Mouse (Mus musculus) forebrain, postnatal 0 days (tissue): Measurements from ENCODE around the gene Casc3. TPM values are rescaled to one million over a fixed set of nuclear protein-coding genes. Genes with fewer than 3 reads are reported as not detected.

Source experiments
- ATAC-seq: fragments of 200-750 bp; cut with Nextera tagmentation; 2 replicates; pipeline ENCODE4 v1.8.0; 2017; ENCODE audit warnings: mild to moderate bottlenecking, moderate library complexity
- DNase-seq: peaks from one replicate; pipeline ENCODE4 v3.0.0-alpha.2; 2015
- H3K27ac ChIP-seq: fragments of 300-500 bp; sonication (generic); 2 replicates; pipeline ENCODE4 v1.5.1; 2014; ENCODE audit warnings: low read depth, mild to moderate bottlenecking, antibody characterized with exemption, low read length, moderate library complexity, mixed read lengths
- H3K27me3 ChIP-seq: fragments of 300-500 bp; sonication (generic); 2 replicates; pipeline ENCODE4 v1.6.1; 2014; ENCODE audit warnings: mild to moderate bottlenecking, low read length, mixed read lengths; ENCODE audit not compliant: insufficient read depth
- H3K36me3 ChIP-seq: fragments of 300-500 bp; sonication (generic); 2 replicates; pipeline ENCODE4 v1.6.1; 2014; ENCODE audit warnings: mild to moderate bottlenecking, moderate library complexity; ENCODE audit not compliant: insufficient read depth
- H3K4me1 ChIP-seq: fragments of 300-500 bp; sonication (generic); 2 replicates; pipeline ENCODE4 v1.6.1; 2014; ENCODE audit warnings: antibody characterized with exemption; ENCODE audit not compliant: insufficient read depth
- H3K4me2 ChIP-seq: fragments of 300-500 bp; sonication (generic); 2 replicates; pipeline ENCODE4 v1.6.1; 2014; ENCODE audit warnings: low read depth, mild to moderate bottlenecking, moderate library complexity
- H3K4me3 ChIP-seq: fragments of 300-500 bp; sonication (generic); 2 replicates; pipeline ENCODE4 v1.5.1; 2014; ENCODE audit warnings: low read depth, low read length, mixed read lengths
- H3K9ac ChIP-seq: fragments of 300-500 bp; sonication (generic); 2 replicates; pipeline ENCODE4 v1.6.1; 2014; ENCODE audit warnings: mild to moderate bottlenecking
- H3K9me3 ChIP-seq: fragments of 300-500 bp; sonication (generic); 2 replicates; pipeline ENCODE4 v1.6.1; 2016; ENCODE audit warnings: low read length
- CTCF ChIP-seq: sonication (generic); IDR thresholded peaks from 2 replicates; pipeline ENCODE4 v1.5.1; 2016; ENCODE audit warnings: antibody characterized with exemption, control low read depth, low read depth
- WGBS: fragments of 180-500 bp; shearing (Covaris S2); extraction: QIAGEN DNeasy Blood & Tissue Kit; methylation state at CpG from one replicate; pipeline ENCODE4 v1.1.7; 2014; 5-methylcytosine and 5-hydroxymethylcytosine counted together
- polyA plus RNA-seq: library from polyadenylated mRNA; unstranded; fragments of >200 nt; fragmentation: Nextera tagmentation; extraction: Ambion mirVana; gene quantifications from 2 replicates; pipeline ENCODE4 v1.2.1, GENCODE M21; 2015
- total RNA-seq: library from RNA; depleted of rRNA; stranded (reverse); fragments of >200 nt; gene quantifications from 2 replicates; pipeline ENCODE4 v1.2.3, GENCODE M21; 2014; rRNA removed

Gene Casc3
- total and polyA plus RNA-seq, 2 experiments from 2014 or later = 27.2 to 37.4 TPM

DNA sequence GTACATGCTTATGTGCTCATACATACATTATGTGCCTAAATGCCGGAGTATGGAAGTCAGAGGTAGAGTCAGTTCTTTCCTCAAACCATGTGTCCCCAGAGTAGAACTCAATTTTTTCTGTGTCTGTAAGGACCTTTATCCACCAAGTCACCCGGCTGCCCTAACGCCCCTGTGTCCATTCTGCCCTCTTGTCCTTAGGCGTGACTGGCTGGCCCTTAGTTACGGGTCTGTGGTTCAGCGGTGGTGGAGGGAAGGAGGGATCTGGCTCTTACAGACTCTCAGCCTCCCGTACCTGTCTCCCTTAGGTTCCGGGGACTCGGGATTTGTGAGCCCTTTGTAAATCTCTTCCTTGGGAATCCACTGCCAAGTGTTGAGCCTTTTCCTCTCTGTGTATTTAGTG is 72.3 kb downstream of the Casc3 start:
- H3K9me3 ChIP-seq = no peaks in the 10 kb centered on the region
- peaks cover 8% of the 10 kb centered on the region for H3K36me3 ChIP-seq
- H3K4me2 ChIP-seq = no peak overlapping the region
- no peak overlapping the region for H3K9ac ChIP-seq
- H3K4me3 ChIP-seq = no peak overlapping the region
- ATAC-seq = no peak
- no peaks in the 10 kb centered on the region for H3K4me1 ChIP-seq
- H3K27me3 ChIP-seq = no peaks in the 10 kb centered on the region
- 78% methylated on average over 9 of the region's 9 CpGs for WGBS
- H3K27ac ChIP-seq = no peak overlapping the region
- no peak for DNase-seq
- no peak for TF ChIP-seq CTCF

Other genes starting within 250 kb of the Casc3 start
- gene Ormdl3, start 217.5 kb upstream of the Casc3 start, total RNA-seq = 99.8 and 115 TPM in 2 replicates
- 114 and 119 TPM in 2 replicates for gene Ormdl3, start 217.5 kb upstream of the Casc3 start, polyA plus RNA-seq
- not detected in 2 replicates for gene Lrrc3c, start 206.6 kb upstream of the Casc3 start, total RNA-seq
- gene Lrrc3c, start 206.6 kb upstream of the Casc3 start, polyA plus RNA-seq = not detected in 2 replicates
- gene Gm12355, start 179.2 kb upstream of the Casc3 start, total RNA-seq = 0.29 TPM in 1 of 2 replicates, not detected in the other
- 0.68 and 0.98 TPM in 2 replicates for gene Gm12355, start 179.2 kb upstream of the Casc3 start, polyA plus RNA-seq
- not detected in 2 replicates for gene Gsdma3, start 178.5 kb upstream of the Casc3 start, total RNA-seq
- gene Gsdma3, start 178.5 kb upstream of the Casc3 start, polyA plus RNA-seq = not detected in 2 replicates
- not detected in 2 replicates for gene Gsdma2, start 158.1 kb upstream of the Casc3 start, total RNA-seq
- 0.11 TPM in 1 of 2 replicates, not detected in the other for gene Gsdma2, start 158.1 kb upstream of the Casc3 start, polyA plus RNA-seq
- gene Gsdma, start 140.6 kb upstream of the Casc3 start, total RNA-seq = not detected in 2 replicates
- gene Gsdma, start 140.6 kb upstream of the Casc3 start, polyA plus RNA-seq = 0.15 TPM in 1 of 2 replicates, not detected in the other
- gene Psmd3, start 122.4 kb upstream of the Casc3 start, total RNA-seq = 83.8 and 113 TPM in 2 replicates
- 183 and 202 TPM in 2 replicates for gene Psmd3, start 122.4 kb upstream of the Casc3 start, polyA plus RNA-seq
- gene Csf3, start 103.6 kb upstream of the Casc3 start, total RNA-seq = not detected in 2 replicates
- gene Csf3, start 103.6 kb upstream of the Casc3 start, polyA plus RNA-seq = not detected in 2 replicates
- 54.0 and 66.5 TPM in 2 replicates for gene Med24, start 75.5 kb upstream of the Casc3 start, total RNA-seq
- 46.4 and 49.3 TPM in 2 replicates for gene Med24, start 75.5 kb upstream of the Casc3 start, polyA plus RNA-seq
- 1,003 and 1,159 TPM in 2 replicates for gene Thra, start 64.3 kb upstream of the Casc3 start, total RNA-seq
- 223 and 233 TPM in 2 replicates for gene Thra, start 64.3 kb upstream of the Casc3 start, polyA plus RNA-seq
- 4.5 and 6.7 TPM in 2 replicates for gene Nr1d1, start 29.6 kb upstream of the Casc3 start, total RNA-seq
- gene Nr1d1, start 29.6 kb upstream of the Casc3 start, polyA plus RNA-seq = 10.8 and 11.4 TPM in 2 replicates
- 87.2 and 94.6 TPM in 2 replicates for gene Msl1, start 9.4 kb upstream of the Casc3 start, total RNA-seq
- 16.3 and 24.1 TPM in 2 replicates for gene Msl1, start 9.4 kb upstream of the Casc3 start, polyA plus RNA-seq
- gene Rapgefl1, start 31.9 kb downstream of the Casc3 start, total RNA-seq = 28.7 TPM in 2 replicates
- 5.6 and 9.8 TPM in 2 replicates for gene Rapgefl1, start 31.9 kb downstream of the Casc3 start, polyA plus RNA-seq
- 7.1 and 8.2 TPM in 2 replicates for gene Wipf2, start 58.7 kb downstream of the Casc3 start, total RNA-seq
- 1.6 and 3.0 TPM in 2 replicates for gene Wipf2, start 58.7 kb downstream of the Casc3 start, polyA plus RNA-seq
- 2.2 and 2.3 TPM in 2 replicates for gene Cdc6, start 102.9 kb downstream of the Casc3 start, total RNA-seq
- gene Cdc6, start 102.9 kb downstream of the Casc3 start, polyA plus RNA-seq = 1.3 and 1.7 TPM in 2 replicates
- 11.6 and 15.2 TPM in 2 replicates for gene Rara, start 122.9 kb downstream of the Casc3 start, total RNA-seq
- 9.5 and 10.7 TPM in 2 replicates for gene Rara, start 122.9 kb downstream of the Casc3 start, polyA plus RNA-seq
- 1.2 and 1.4 TPM in 2 replicates for gene Gjd3, start 178.1 kb downstream of the Casc3 start, total RNA-seq
- 2.0 and 2.7 TPM in 2 replicates for gene Gjd3, start 178.1 kb downstream of the Casc3 start, polyA plus RNA-seq
- 30.2 and 40.7 TPM in 2 replicates for gene Top2a, start 219.3 kb downstream of the Casc3 start, total RNA-seq
- gene Top2a, start 219.3 kb downstream of the Casc3 start, polyA plus RNA-seq = 18.1 and 19.7 TPM in 2 replicates
- gene Igfbp4, start 236.3 kb downstream of the Casc3 start, total RNA-seq = 99.0 and 102 TPM in 2 replicates
- gene Igfbp4, start 236.3 kb downstream of the Casc3 start, polyA plus RNA-seq = 128 and 142 TPM in 2 replicates